Mouse (Mus musculus) liver, embryonic 15.5 days (tissue): ENCODE results near the gene Pias1. TPM values are rescaled to one million over a fixed set of nuclear protein-coding genes. Genes with fewer than 3 reads are reported as not detected.
"Not testable (repeated sequence)": the region's sequence is repeated elsewhere in the genome, so short reads cannot be mapped to it uniquely, and the experiment has no call there.

ENCODE experiments used
- ATAC-seq: fragments of 200-750 bp; cut with Nextera tagmentation; 2 replicates; pipeline ENCODE4 v1.8.0; 2017; ENCODE audit warnings: moderate number of reproducible peaks, mild to moderate bottlenecking, moderate library complexity; ENCODE audit not compliant: insufficient read depth
- H3K27ac ChIP-seq: fragments of 300-500 bp; sonication (generic); replicated peaks from 2 replicates; pipeline ENCODE4 v1.5.1; 2015; ENCODE audit warnings: mild to moderate bottlenecking, inconsistent platforms
- H3K27me3 ChIP-seq: fragments of 300-500 bp; sonication (generic); 2 replicates; pipeline ENCODE4 v1.6.1; 2015; ENCODE audit warnings: mild to moderate bottlenecking, inconsistent platforms
- H3K36me3 ChIP-seq: fragments of 300-500 bp; sonication (generic); replicated peaks from 2 replicates; pipeline ENCODE4 v1.6.1; 2015; ENCODE audit warnings: moderate library complexity, mild to moderate bottlenecking, inconsistent platforms
- H3K4me1 ChIP-seq: fragments of 300-500 bp; sonication (generic); replicated peaks from 2 replicates; pipeline ENCODE4 v1.6.1; 2015; ENCODE audit warnings: inconsistent platforms
- H3K4me2 ChIP-seq: fragments of 300-500 bp; sonication (generic); 2 replicates; pipeline ENCODE4 v1.6.1; 2015; ENCODE audit warnings: moderate library complexity, mild to moderate bottlenecking, inconsistent platforms
- H3K4me3 ChIP-seq: fragments of 300-500 bp; sonication (generic); replicated peaks from 2 replicates; pipeline ENCODE4 v1.5.1; 2015; ENCODE audit warnings: mild to moderate bottlenecking, inconsistent platforms
- H3K9ac ChIP-seq: fragments of 300-500 bp; sonication (generic); 2 replicates; pipeline ENCODE4 v1.6.1; 2015; ENCODE audit warnings: moderate library complexity, mild to moderate bottlenecking, inconsistent platforms
- H3K9me3 ChIP-seq: fragments of 300-500 bp; sonication (generic); replicated peaks from 2 replicates; pipeline ENCODE4 v1.6.1; 2016; ENCODE audit warnings: inconsistent platforms
- WGBS: fragments of 180-500 bp; shearing (Covaris S2); methylation state at CpG from one replicate; pipeline ENCODE4 v1.1.7; 2015; ENCODE audit warnings: mixed read lengths; ENCODE audit not compliant: insufficient replicate concordance; 5-methylcytosine and 5-hydroxymethylcytosine counted together
- polyA plus RNA-seq: library from polyadenylated mRNA; unstranded; fragments of >200 nt; fragmentation: Nextera tagmentation; extraction: Ambion mirVana; gene quantifications from 2 replicates; pipeline ENCODE4 v1.2.1, GENCODE M21; 2015

Gene Pias1
- polyA plus RNA-seq, 1 experiment from 2014 or later = 29.4 TPM

DNA sequence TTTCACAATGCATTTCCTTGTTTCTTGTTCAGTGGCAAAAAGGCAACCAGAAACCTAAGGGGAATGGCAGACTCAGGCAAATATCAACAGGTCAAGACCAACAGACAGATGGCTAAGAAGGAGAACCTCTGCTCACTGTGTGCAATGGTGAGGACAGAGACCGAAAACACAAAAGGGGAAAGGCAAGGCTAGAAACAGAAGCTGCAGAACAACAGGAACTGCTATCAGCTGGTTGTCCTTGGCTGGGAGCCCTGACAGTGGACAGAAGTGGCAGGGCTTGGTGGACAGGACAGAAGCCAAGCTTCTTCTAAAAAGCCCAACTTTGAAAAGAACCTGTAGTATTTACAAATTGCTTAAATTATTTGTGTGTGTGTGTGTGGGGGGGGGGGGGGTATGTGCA is 93.2 kb downstream of the Pias1 start:
- Histone ChIP-seq H3K9ac (no peak overlapping the region), H3K4me3 (no peak overlapping the region), H3K4me2 (no peak overlapping the region), H3K27ac (no peak overlapping the region), H3K36me3 (peaks cover 51% of the 10 kb centered on the region), H3K27me3 (no peaks in the 10 kb centered on the region), H3K9me3 (no peaks in the 10 kb centered on the region), H3K4me1 (no peaks in the 10 kb centered on the region)
- no peak for ATAC-seq
- WGBS = 52% methylated on average over 1 of the region's 1 CpGs

- 87% methylated on average over 12 of the region's 12 CpGs for WGBS
- no peak for ATAC-seq
These were observed 105.9 kb downstream of the Pias1 start for GRCm38 (mm10) chr9:62881871-62882270.

DNA sequence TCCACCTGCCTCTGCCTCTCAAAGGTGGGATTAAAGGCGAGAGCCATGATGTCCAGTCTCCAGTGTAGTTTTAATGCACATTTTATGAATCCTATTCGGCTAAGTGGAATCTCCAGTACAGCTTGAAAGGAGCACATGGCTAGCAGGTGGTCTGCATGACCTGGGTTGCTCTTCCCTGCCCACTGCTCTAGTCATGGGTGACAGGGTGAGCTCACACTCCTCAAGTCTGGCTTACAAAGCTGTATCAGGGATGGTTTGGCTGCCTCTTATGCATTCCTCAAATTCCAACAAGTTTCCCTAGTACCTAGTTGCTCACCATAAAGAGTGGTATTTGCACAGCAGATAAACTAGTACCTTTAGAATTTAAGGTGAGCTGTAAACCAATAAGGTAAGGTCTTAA is 109.9 kb downstream of the Pias1 start:
- Histone ChIP-seq H3K27me3 (no peaks in the 10 kb centered on the region), H3K36me3 (peaks cover 28% of the 10 kb centered on the region), H3K27ac (no peak overlapping the region), H3K9ac (no peak overlapping the region), H3K4me2 (no peak overlapping the region), H3K9me3 (no peaks in the 10 kb centered on the region), H3K4me1 (peaks cover 6% of the 10 kb centered on the region; the same call in 1 of the 2 replicates), H3K4me3 (no peak overlapping the region)
- 80% methylated on average over 2 of the region's 2 CpGs for whole genome bisulfite sequencing
- ATAC-seq = no peak

More at GRCm38 (mm10) chr9:62881871-62882270, 105.9 kb downstream of the Pias1 start:
- H3K27ac ChIP-seq = no peak overlapping the region
- H3K27me3 ChIP-seq = no peaks in the 10 kb centered on the region
- H3K9ac ChIP-seq = no peak overlapping the region
- H3K4me3 ChIP-seq = no peak overlapping the region
- no peaks in the 10 kb centered on the region for H3K9me3 ChIP-seq
- peaks cover 64% of the 10 kb centered on the region for H3K36me3 ChIP-seq
- peaks cover 6% of the 10 kb centered on the region; the same call in 1 of the 2 replicates for H3K4me1 ChIP-seq
- H3K4me2 ChIP-seq = no peak overlapping the region

DNA sequence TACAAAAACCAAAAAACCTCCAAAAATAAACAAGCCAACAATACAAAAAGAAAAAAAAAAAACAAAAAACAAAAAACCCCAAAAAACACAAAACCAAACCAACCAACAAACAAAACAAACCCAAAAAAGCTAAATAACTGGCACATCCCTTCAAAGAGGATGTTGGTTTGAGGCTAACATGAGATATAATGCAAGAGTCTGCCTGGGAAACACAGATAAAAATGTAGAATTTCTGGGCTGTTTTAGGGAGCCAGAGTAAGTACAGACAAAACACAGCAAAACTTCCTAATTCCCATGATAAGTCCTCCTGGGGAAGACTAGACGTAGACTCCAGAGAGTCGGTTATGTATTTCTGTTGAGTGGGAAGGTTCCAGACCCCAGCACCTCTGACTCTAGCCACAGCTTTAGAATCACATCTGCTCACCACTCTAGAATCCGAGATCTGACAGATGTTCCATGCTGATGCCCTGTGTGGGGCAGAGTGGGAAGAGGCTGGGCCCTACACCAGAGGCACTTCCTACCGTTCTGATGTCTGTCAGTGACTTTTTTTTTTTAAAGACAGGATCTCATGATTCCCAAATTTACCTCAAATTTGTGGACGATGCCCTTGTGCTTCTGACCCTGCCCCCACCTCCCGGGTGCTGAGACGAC is 110.6 kb downstream of the Pias1 start:
- no peak overlapping the region for H3K9ac ChIP-seq
- no peak overlapping the region for H3K4me3 ChIP-seq
- no peak overlapping the region for H3K4me2 ChIP-seq
- no peaks in the 10 kb centered on the region for H3K27me3 ChIP-seq
- peaks cover 22% of the 10 kb centered on the region for H3K36me3 ChIP-seq
- 44% methylated on average over 7 of the region's 7 CpGs for WGBS
- no peak for ATAC-seq
- no peaks in the 10 kb centered on the region for H3K9me3 ChIP-seq
- H3K27ac ChIP-seq = no peak overlapping the region
- peaks cover 6% of the 10 kb centered on the region; the same call in 1 of the 2 replicates for H3K4me1 ChIP-seq

DNA sequence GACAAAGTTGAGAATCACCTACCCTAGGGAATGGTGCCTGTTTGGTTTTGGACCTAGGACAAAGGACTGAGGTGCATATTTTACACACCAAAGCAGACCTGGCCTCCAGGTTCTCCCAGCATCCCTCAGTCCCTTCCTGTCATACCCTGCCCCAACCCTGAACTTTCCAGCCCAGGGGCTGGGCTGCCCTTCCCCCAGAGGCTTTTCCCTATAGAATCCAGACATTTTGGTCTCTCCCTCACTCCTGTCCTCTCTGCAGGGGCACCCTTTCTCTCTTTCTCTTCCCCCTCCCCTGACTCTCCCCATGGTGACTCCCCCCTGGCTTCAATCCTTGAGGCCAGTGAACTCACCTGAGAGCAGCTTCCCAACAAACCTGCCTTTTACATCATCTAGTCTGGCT is 117.0 kb downstream of the Pias1 start:
- Histone ChIP-seq H3K4me1 (no peaks in the 10 kb centered on the region), H3K4me2 (no peak overlapping the region), H3K9me3 (no peaks in the 10 kb centered on the region), H3K27me3 (no peaks in the 10 kb centered on the region), H3K9ac (no peak overlapping the region), H3K27ac (no peak overlapping the region), H3K36me3 (no peaks in the 10 kb centered on the region), H3K4me3 (no peak overlapping the region)
- no peak for ATAC-seq

DNA sequence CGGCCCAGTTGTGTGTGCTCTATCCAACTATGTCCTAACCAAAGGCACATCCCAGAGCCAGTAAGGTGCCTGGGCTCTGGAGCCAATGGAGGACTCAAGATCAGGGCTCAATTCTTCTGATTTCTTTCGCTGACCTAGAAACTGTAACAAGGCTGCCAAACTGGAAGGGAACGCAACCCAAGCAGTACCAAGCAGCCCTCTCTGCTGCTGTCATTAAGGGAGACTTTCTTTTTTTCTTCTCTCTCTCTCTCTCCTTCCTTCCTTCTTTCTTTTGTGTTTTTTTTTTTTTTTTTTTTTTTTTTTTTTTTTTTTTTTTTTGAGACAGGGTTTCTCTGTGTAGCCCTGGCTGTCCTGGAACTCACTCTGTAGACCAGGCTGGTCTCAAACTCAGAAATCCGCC is 118.5 kb downstream of the Pias1 start:
- H3K4me1 ChIP-seq, H3K27ac ChIP-seq, ATAC-seq, H3K36me3 ChIP-seq, H3K9ac ChIP-seq, H3K4me3 ChIP-seq, H3K4me2 ChIP-seq, H3K9me3 ChIP-seq, H3K27me3 ChIP-seq: not testable (repeated sequence)
- 54% methylated on average over 4 of the region's 4 CpGs for WGBS

DNA sequence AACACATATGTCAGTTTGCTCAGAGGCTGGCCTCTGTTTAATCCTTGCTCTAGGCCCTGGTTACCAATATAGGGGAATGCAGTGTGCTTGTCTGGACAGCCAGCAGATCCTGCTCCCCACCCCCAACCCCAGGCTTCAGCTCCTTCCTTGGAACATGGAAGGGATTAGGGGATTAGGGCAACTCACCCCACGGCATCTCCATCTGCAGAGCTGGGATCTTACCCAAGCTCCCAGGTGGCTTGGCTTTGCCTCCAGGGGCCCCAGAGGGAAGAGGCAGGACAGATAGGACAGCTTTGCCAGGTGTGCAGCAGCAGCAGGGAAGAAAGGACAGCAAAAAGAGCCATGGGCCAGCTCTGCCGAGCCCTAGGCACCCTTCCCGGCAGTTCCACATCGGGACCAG is 126.9 kb downstream of the Pias1 start:
- Histone ChIP-seq H3K27me3 (no peaks in the 10 kb centered on the region), H3K9me3 (no peaks in the 10 kb centered on the region), H3K36me3 (no peaks in the 10 kb centered on the region), H3K9ac (no peak overlapping the region), H3K27ac (no peak overlapping the region), H3K4me3 (no peak overlapping the region), H3K4me2 (no peak overlapping the region), H3K4me1 (peaks cover 19% of the 10 kb centered on the region)
- ATAC-seq = no peak
- 66% methylated on average over 4 of the region's 4 CpGs for WGBS

GRCm38 (mm10) chr9:62860102-62860501 is 127.6 kb downstream of the Pias1 start:
- H3K9me3 ChIP-seq, H3K4me2 ChIP-seq, H3K27me3 ChIP-seq, H3K27ac ChIP-seq, H3K36me3 ChIP-seq, H3K4me3 ChIP-seq, ATAC-seq, H3K9ac ChIP-seq: not testable (repeated sequence)
- H3K4me1 ChIP-seq = peaks cover 19% of the 10 kb centered on the region
- 53% methylated on average over 7 of the region's 7 CpGs for WGBS

GRCm38 (mm10) chr9:62858266-62859019 is 129.3 kb downstream of the Pias1 start:
- ATAC-seq = no peak
- Histone ChIP-seq H3K4me1 (peaks cover 23% of the 10 kb centered on the region), H3K27ac (no peak overlapping the region), H3K4me2 (no peak overlapping the region; the same call in 1 of the 2 replicates), H3K27me3 (no peaks in the 10 kb centered on the region), H3K9me3 (no peaks in the 10 kb centered on the region), H3K9ac (no peak overlapping the region), H3K36me3 (no peaks in the 10 kb centered on the region), H3K4me3 (no peak overlapping the region)
- 48% methylated on average over 8 of the region's 8 CpGs for WGBS

DNA sequence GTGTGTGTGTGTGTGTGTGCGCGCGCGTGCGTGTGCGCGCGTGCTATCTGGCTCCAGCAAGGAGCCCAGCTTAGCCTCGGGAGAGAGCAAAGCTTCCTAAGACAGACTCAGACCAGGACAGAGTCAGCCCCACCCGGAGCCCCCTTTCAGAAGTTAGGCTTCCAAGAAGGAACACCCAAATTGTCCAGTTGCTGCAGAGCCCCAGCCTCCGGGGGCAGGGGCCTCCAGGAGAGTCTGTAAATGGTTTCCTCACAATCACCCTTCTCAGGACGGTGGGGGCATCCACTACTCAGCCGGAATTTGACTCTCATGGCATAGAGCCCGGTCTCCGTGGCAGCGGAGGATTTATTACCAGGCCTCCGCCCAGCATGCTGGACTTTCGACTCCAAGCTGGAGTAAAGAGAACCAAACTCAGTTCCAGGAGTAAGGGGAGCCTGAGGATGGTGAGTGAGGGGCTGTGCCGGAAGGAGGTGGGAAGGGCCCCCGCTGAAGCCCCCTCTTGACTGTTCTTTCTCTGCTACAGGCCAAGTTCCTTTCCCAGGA is 129.9 kb downstream of the Pias1 start, which contains the start of gene Calml4:
Gene Calml4 (plus strand): TSS at position 362 of the 543 bp plus-strand sequence.
- 46% methylated on average over 20 of the region's 20 CpGs for WGBS
- Histone ChIP-seq H3K4me3 (no peak within 1 kb of the TSS), H3K4me1 (peaks cover 23% of the 10 kb centered on the region), H3K9me3 (no peaks in the 10 kb centered on the region), H3K4me2 (no peak within 1 kb of the TSS; the same call in none of the 2 replicates), H3K27me3 (no peaks in the 10 kb centered on the region), H3K36me3 (no peaks in the 10 kb centered on the region), H3K9ac (no peak within 1 kb of the TSS), H3K27ac (no peak within 1 kb of the TSS)
- ATAC-seq = no peak; the same call in 1 of the 2 replicates

- H3K9me3 ChIP-seq = no peaks in the 10 kb centered on the region
- no peak for ATAC-seq
- no peak overlapping the region for H3K4me3 ChIP-seq
- no peak overlapping the region for H3K9ac ChIP-seq
- no peak overlapping the region; the same call in 1 of the 2 replicates for H3K4me2 ChIP-seq
- no peaks in the 10 kb centered on the region for H3K36me3 ChIP-seq
- H3K4me1 ChIP-seq = peaks cover 23% of the 10 kb centered on the region
- H3K27me3 ChIP-seq = no peaks in the 10 kb centered on the region
- 33% methylated on average over 9 of the region's 9 CpGs for WGBS
- H3K27ac ChIP-seq = no peak overlapping the region
These were observed 130.5 kb downstream of the Pias1 start for GRCm38 (mm10) chr9:62857216-62857615.
